Mouse (Mus musculus) cerebellum, adult 8-10 months (tissue): ENCODE results near the gene Morn1.

Experiments used
- DNase-seq: peaks from one replicate; pipeline ENCODE4 v3.0.0; 2022

Gene Morn1

GRCm38 (mm10) chr4:155079666-155080065 lies 6.7 kb upstream of the Morn1 start:
- no peak for DNase-seq

GRCm38 (mm10) chr4:155083553-155083952 lies 2.8 kb upstream of the Morn1 start:
- no peak for DNase-seq

- no peak for DNase-seq
These were observed 2.0 kb upstream of the Morn1 start for GRCm38 (mm10) chr4:155084351-155084750.

GRCm38 (mm10) chr4:155085206-155086107 lies 920 bp upstream of the Morn1 start:
- no peak for DNase-seq

GRCm38 (mm10) chr4:155089241-155089640 lies 2.9 kb downstream of the Morn1 start:
- no peak for DNase-seq

GRCm38 (mm10) chr4:155090147-155090546 lies 3.8 kb downstream of the Morn1 start:
- DNase-seq: no peak

GRCm38 (mm10) chr4:155090688-155091449 lies 4.5 kb downstream of the Morn1 start:
- no peak for DNase-seq

- peak; percentile 91 for DNase-seq
These were observed 6.5 kb downstream of the Morn1 start for GRCm38 (mm10) chr4:155092718-155093430.

GRCm38 (mm10) chr4:155093431-155094149 lies 7.2 kb downstream of the Morn1 start:
- no peak for DNase-seq

GRCm38 (mm10) chr4:155094565-155094964 lies 8.2 kb downstream of the Morn1 start:
- peak; percentile 62 for DNase-seq

GRCm38 (mm10) chr4:155095238-155095900 lies 9.0 kb downstream of the Morn1 start:
- DNase-seq: peak; percentile 92

GRCm38 (mm10) chr4:155095967-155096366 lies 9.6 kb downstream of the Morn1 start:
- peak; percentile 67 for DNase-seq

GRCm38 (mm10) chr4:155097452-155097851 lies 11.1 kb downstream of the Morn1 start:
- no peak for DNase-seq

GRCm38 (mm10) chr4:155098572-155098971 lies 12.2 kb downstream of the Morn1 start:
- DNase-seq: no peak

- DNase-seq: no peak
These were observed 21.5 kb downstream of the Morn1 start for GRCm38 (mm10) chr4:155107886-155108285.

GRCm38 (mm10) chr4:155109471-155109870 lies 23.1 kb downstream of the Morn1 start:
- no peak for DNase-seq

- DNase-seq: no peak
These were observed 27.5 kb downstream of the Morn1 start for GRCm38 (mm10) chr4:155113766-155114410.

GRCm38 (mm10) chr4:155116607-155117006 lies 30.2 kb downstream of the Morn1 start:
- no peak for DNase-seq

- DNase-seq: no peak
These were observed 31.1 kb downstream of the Morn1 start for GRCm38 (mm10) chr4:155117396-155117978.

- DNase-seq: no peak
These were observed 31.9 kb downstream of the Morn1 start for GRCm38 (mm10) chr4:155118278-155118677.

GRCm38 (mm10) chr4:155120038-155120437 lies 33.7 kb downstream of the Morn1 start:
- no peak for DNase-seq
